21 mouse cellular contexts compared by ENCODE assay signal in genomic region chr8:9546919-9547557, GRCm38 (mm10).
DNase-seq lines count a peak whose midpoint lies in the region; ATAC-seq and TF ChIP-seq lines count a peak whose summit lies in the region.
"Had no signal": no experiment of that assay in that cellular context is flagged by ENCODE, and none has a peak within 500 bp of the region (broad histone marks: within the 10 kb centered on the region; RNA-seq: fewer than 3 reads in every experiment).

No protein-coding gene starts in this region.

- TF ChIP-seq CTCF in midbrain, postnatal 0 days (IDR thresholded peaks at IDR 0.05) = no peak

- no peak overlapping the region for H3K4me3 ChIP-seq in hindbrain, embryonic 13.5 days
- H3K4me3 ChIP-seq in hindbrain, embryonic 10.5 days = no peak overlapping the region
- H3K4me3 ChIP-seq in hindbrain, embryonic 14.5 days (replicated peaks; ENCODE audit: low read length) = no peak overlapping the region
- H3K4me3 ChIP-seq in hindbrain, embryonic 16.5 days (ENCODE audit: low read length) = no peak overlapping the region
- H3K4me3 ChIP-seq in midbrain, postnatal 0 days (ENCODE audit: low read depth, low read length) = no peak overlapping the region
- H3K4me3 ChIP-seq: embryonic facial prominence, embryonic 12.5 days; heart, embryonic 15.5 days; stomach, embryonic 15.5 days had no signal

- H3K4me2 ChIP-seq in hindbrain, embryonic 13.5 days = no peak overlapping the region; the same call in 1 of the 2 replicates
- H3K4me2 ChIP-seq in hindbrain, embryonic 14.5 days (replicated peaks) = no peak overlapping the region
- 0 out of 2 replicates have a peak overlapping the region, but pooled peaks have one; percentile 12 for H3K4me2 ChIP-seq in hindbrain, embryonic 16.5 days (ENCODE audit: low read length)
- 0 out of 2 replicates have a peak overlapping the region, but pooled peaks have one; percentile 9 for H3K4me2 ChIP-seq in midbrain, postnatal 0 days (ENCODE audit: low read depth, low read length, poor library complexity, severe bottlenecking)
- H3K4me2 ChIP-seq: embryonic facial prominence, embryonic 12.5 days; heart, embryonic 15.5 days; stomach, embryonic 15.5 days had no signal

- no peaks in the 10 kb centered on the region for H3K36me3 ChIP-seq in hindbrain, embryonic 13.5 days
- no peaks in the 10 kb centered on the region for H3K36me3 ChIP-seq in hindbrain, embryonic 10.5 days
- H3K36me3 ChIP-seq in hindbrain, embryonic 14.5 days (replicated peaks; ENCODE audit: control insufficient read depth, insufficient read depth) = no peaks in the 10 kb centered on the region
- H3K36me3 ChIP-seq in hindbrain, embryonic 16.5 days (ENCODE audit: control insufficient read depth, insufficient read depth, low read length) = no peaks in the 10 kb centered on the region
- no peaks in the 10 kb centered on the region for H3K36me3 ChIP-seq in midbrain, postnatal 0 days (ENCODE audit: insufficient read depth, low read length)
- H3K36me3 ChIP-seq: embryonic facial prominence, embryonic 12.5 days; heart, embryonic 15.5 days; stomach, embryonic 15.5 days had no signal

- no peaks in the 10 kb centered on the region for H3K9me3 ChIP-seq in hindbrain, embryonic 13.5 days
- no peaks in the 10 kb centered on the region for H3K9me3 ChIP-seq in hindbrain, embryonic 10.5 days
- no peaks in the 10 kb centered on the region for H3K9me3 ChIP-seq in hindbrain, embryonic 14.5 days (ENCODE audit: control insufficient read depth, low read length)
- H3K9me3 ChIP-seq in hindbrain, embryonic 16.5 days (ENCODE audit: control insufficient read depth, low read length) = no peaks in the 10 kb centered on the region
- H3K9me3 ChIP-seq in midbrain, postnatal 0 days (ENCODE audit: low read length) = no peaks in the 10 kb centered on the region
- H3K9me3 ChIP-seq: embryonic facial prominence, embryonic 12.5 days; heart, embryonic 15.5 days; stomach, embryonic 15.5 days had no signal

- peak; percentile 63; the same call in 1 of the 2 replicates for ATAC-seq in hindbrain, embryonic 13.5 days (ENCODE audit: low FRiP score)
- ATAC-seq in hindbrain, embryonic 14.5 days (ENCODE audit: low FRiP score) = peak; percentile 27; the same call in 1 of the 2 replicates
- ATAC-seq in hindbrain, embryonic 16.5 days = peak; percentile 37; the same call in 1 of the 2 replicates
- peak; percentile 52; the same call in 1 of the 2 replicates for ATAC-seq in midbrain, postnatal 0 days (ENCODE audit: low FRiP score)
- ATAC-seq: intestine, embryonic 16.5 days; lung, postnatal 0 days had no signal

- peak overlapping the region; percentile 56 for H3K27ac ChIP-seq in hindbrain, embryonic 13.5 days
- H3K27ac ChIP-seq in hindbrain, embryonic 10.5 days = no peak overlapping the region
- H3K27ac ChIP-seq in hindbrain, embryonic 14.5 days = peak overlapping the region; percentile 76
- H3K27ac ChIP-seq in hindbrain, embryonic 16.5 days (ENCODE audit: low read depth, low read length) = no peak overlapping the region
- H3K27ac ChIP-seq in midbrain, postnatal 0 days (ENCODE audit: low read depth, low read length) = 0 out of 2 replicates have a peak overlapping the region, but pooled peaks have one; percentile 18
- H3K27ac ChIP-seq: embryonic facial prominence, embryonic 12.5 days; heart, embryonic 15.5 days; macrophage; stomach, embryonic 15.5 days had no signal

- no peak overlapping the region for H3K9ac ChIP-seq in hindbrain, embryonic 13.5 days
- H3K9ac ChIP-seq in hindbrain, embryonic 14.5 days = no peak overlapping the region
- H3K9ac ChIP-seq in hindbrain, embryonic 16.5 days (ENCODE audit: low read depth, low read length) = peak overlapping the region; percentile 35; the same call in 1 of the 2 replicates
- no peak overlapping the region for H3K9ac ChIP-seq in midbrain, postnatal 0 days (replicated peaks; ENCODE audit: low read length, poor library complexity, severe bottlenecking)
- H3K9ac ChIP-seq: embryonic facial prominence, embryonic 12.5 days; heart, embryonic 15.5 days; stomach, embryonic 15.5 days had no signal

- no peaks in the 10 kb centered on the region for H3K27me3 ChIP-seq in hindbrain, embryonic 13.5 days
- no peaks in the 10 kb centered on the region for H3K27me3 ChIP-seq in hindbrain, embryonic 10.5 days (ENCODE audit: insufficient read depth, poor library complexity, severe bottlenecking)
- no peaks in the 10 kb centered on the region for H3K27me3 ChIP-seq in hindbrain, embryonic 14.5 days (ENCODE audit: control insufficient read depth, insufficient read depth, low read length)
- H3K27me3 ChIP-seq in hindbrain, embryonic 16.5 days (replicated peaks; ENCODE audit: control insufficient read depth, insufficient read depth, low read length) = no peaks in the 10 kb centered on the region
- no peaks in the 10 kb centered on the region for H3K27me3 ChIP-seq in midbrain, postnatal 0 days (ENCODE audit: insufficient read depth, low read length)
- H3K27me3 ChIP-seq: embryonic facial prominence, embryonic 12.5 days; heart, embryonic 15.5 days; stomach, embryonic 15.5 days had no signal

- intact Hi-C loops in heart, postnatal 14 days (cut with DNase I) = no loop called here

- peaks cover 31% of the 10 kb centered on the region for H3K4me1 ChIP-seq in hindbrain, embryonic 13.5 days (replicated peaks)
- H3K4me1 ChIP-seq in hindbrain, embryonic 10.5 days (replicated peaks) = no peaks in the 10 kb centered on the region
- peaks cover 23% of the 10 kb centered on the region for H3K4me1 ChIP-seq in hindbrain, embryonic 14.5 days (replicated peaks; ENCODE audit: control insufficient read depth, insufficient read depth, low read length)
- H3K4me1 ChIP-seq in hindbrain, embryonic 16.5 days (ENCODE audit: control insufficient read depth, insufficient read depth, low read depth, low read length) = peaks cover 18% of the 10 kb centered on the region
- peaks cover 9% of the 10 kb centered on the region; the same call in 1 of the 2 replicates for H3K4me1 ChIP-seq in midbrain, postnatal 0 days (ENCODE audit: insufficient read depth, low read length)
- H3K4me1 ChIP-seq: embryonic facial prominence, embryonic 12.5 days; heart, embryonic 15.5 days; stomach, embryonic 15.5 days had no signal

- whole genome bisulfite sequencing in hindbrain, embryonic 13.5 days = 58% methylated on average over 6 of the region's 6 CpGs
- WGBS in hindbrain, embryonic 10.5 days = 85% methylated on average over 6 of the region's 6 CpGs
- 49% methylated on average over 6 of the region's 6 CpGs for WGBS in hindbrain, embryonic 14.5 days
- 50% methylated on average over 6 of the region's 6 CpGs for WGBS in hindbrain, embryonic 16.5 days
- 34% methylated on average over 6 of the region's 6 CpGs for WGBS in midbrain, postnatal 0 days

- no peak for DNase-seq in hindbrain, embryonic 10.5 days (ENCODE audit: low spot score)
- DNase-seq in hindbrain, embryonic 14.5 days (ENCODE audit: low spot score) = no peak
- peak; percentile 25 for DNase-seq in midbrain, postnatal 0 days (ENCODE audit: low spot score)
- DNase-seq in gastrocnemius, postnatal 25 days = no peak
- no peak for DNase-seq in kidney, postnatal 14 days
- no peak for DNase-seq in heart, postnatal 14 days
- DNase-seq: adrenal gland, adult 2 months; cerebellum, adult 11-12 months; cerebellum, postnatal 25 days; heart, postnatal 4 days; kidney, postnatal 10 days; layer of hippocampus, postnatal 36 days; thymus, postnatal 25 days had no signal

Comparison
In these comparisons a context has a peak if more than half of its experiments do, and no peak if none do; other contexts are left out.
1. H3K27ac ChIP-seq: peak in hindbrain, embryonic 13.5 days (single experiment), hindbrain, embryonic 14.5 days (single experiment) and midbrain, postnatal 0 days (single experiment); none in hindbrain, embryonic 10.5 days (single experiment) and hindbrain, embryonic 16.5 days (single experiment).
2. H3K4me2 ChIP-seq: peak in hindbrain, embryonic 16.5 days (single experiment) and midbrain, postnatal 0 days (single experiment); none in hindbrain, embryonic 13.5 days (single experiment) and hindbrain, embryonic 14.5 days (single experiment).
3. Peak in every context shown above with its lines, with median percentiles within 50 percentile points of each other: ATAC-seq.